Mouse (Mus musculus): ENCODE results near the gene Fam210b. TPM values are rescaled to one million over a fixed set of nuclear protein-coding genes. Genes with fewer than 3 reads are reported as not detected.
"Not testable (repeated sequence)": the region's sequence is repeated elsewhere in the genome, so short reads cannot be mapped to it uniquely, and the experiment has no call there.

The Fam210b gene
- polyA plus RNA-seq (2014; fragmentation: Nextera tagmentation; extraction: Ambion mirVana) = 14.9 and 15.9 TPM in 2 replicates

- peak; percentile 96 for ATAC-seq (ENCODE audit: insufficient number of reproducible peaks, low FRiP score, low TSS enrichment, low read depth)
- Histone ChIP-seq H3K4me2 (ENCODE audit: low read depth, severe bottlenecking) (peak within 1 kb of the TSS; percentile 98), H3K9me3 (ENCODE audit: control insufficient read depth, low read length) (no peaks in the 10 kb centered on the region), H3K27ac (replicated peaks; ENCODE audit: low read depth, low read length) (no peak within 1 kb of the TSS), H3K4me1 (ENCODE audit: control insufficient read depth, insufficient read depth, low read length) (peaks cover 7% of the 10 kb centered on the region), H3K4me3 (ENCODE audit: low read depth, low read length) (peak within 1 kb of the TSS; percentile 67), H3K36me3 (ENCODE audit: control insufficient read depth, insufficient read depth, low read length) (no peaks in the 10 kb centered on the region), H3K9ac (ENCODE audit: low read length) (peak within 1 kb of the TSS; percentile 59), H3K27me3 (ENCODE audit: control insufficient read depth, insufficient read depth, low read length) (no peaks in the 10 kb centered on the region)
- 0% methylated on average over 33 of the region's 35 CpGs for WGBS
- DNase-seq (ENCODE audit: low spot score) = peak; percentile 95
These were observed at the start of gene Fam210b for GRCm38 (mm10) chr2:172345258-172345738. Gene Fam210b, plus strand, starts transcription at chr2:172345565.

DNA sequence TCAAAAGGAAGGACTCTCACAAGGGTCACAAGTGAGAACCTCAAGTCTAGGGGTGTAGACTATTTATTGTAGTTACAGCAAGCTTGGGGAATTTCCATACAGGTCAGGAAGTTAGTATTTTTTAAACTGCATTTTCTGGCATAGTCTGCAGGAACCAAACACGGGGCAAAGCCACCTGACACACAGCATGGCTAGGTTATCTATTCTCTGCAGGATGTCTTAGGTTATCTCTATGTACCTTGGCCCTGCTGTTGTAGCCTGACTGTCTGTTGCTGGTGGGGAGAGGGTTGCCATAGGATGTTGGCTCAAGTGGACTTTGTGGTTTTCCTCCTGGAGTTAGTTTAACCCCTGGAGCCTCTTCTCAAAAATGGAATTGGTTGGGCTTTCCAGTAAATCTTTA lies 47.3 kb upstream of the Fam210b start:
- no peak for DNase-seq (ENCODE audit: low spot score)
- H3K4me3 ChIP-seq (ENCODE audit: low read depth, low read length) = no peak overlapping the region
- H3K9ac ChIP-seq (ENCODE audit: low read length) = no peak overlapping the region
- no peaks in the 10 kb centered on the region for H3K9me3 ChIP-seq (ENCODE audit: control insufficient read depth, low read length)
- no peak overlapping the region for H3K4me2 ChIP-seq (ENCODE audit: low read depth, severe bottlenecking)
- ATAC-seq (ENCODE audit: insufficient number of reproducible peaks, low FRiP score, low TSS enrichment, low read depth) = no peak
- no peaks in the 10 kb centered on the region for H3K4me1 ChIP-seq (ENCODE audit: control insufficient read depth, insufficient read depth, low read length)
- no peaks in the 10 kb centered on the region for H3K27me3 ChIP-seq (ENCODE audit: control insufficient read depth, insufficient read depth, low read length)
- no peak overlapping the region for H3K27ac ChIP-seq (replicated peaks; ENCODE audit: low read depth, low read length)
- H3K36me3 ChIP-seq (ENCODE audit: control insufficient read depth, insufficient read depth, low read length) = no peaks in the 10 kb centered on the region
- WGBS = 79% methylated on average over 1 of the region's 1 CpGs

DNA sequence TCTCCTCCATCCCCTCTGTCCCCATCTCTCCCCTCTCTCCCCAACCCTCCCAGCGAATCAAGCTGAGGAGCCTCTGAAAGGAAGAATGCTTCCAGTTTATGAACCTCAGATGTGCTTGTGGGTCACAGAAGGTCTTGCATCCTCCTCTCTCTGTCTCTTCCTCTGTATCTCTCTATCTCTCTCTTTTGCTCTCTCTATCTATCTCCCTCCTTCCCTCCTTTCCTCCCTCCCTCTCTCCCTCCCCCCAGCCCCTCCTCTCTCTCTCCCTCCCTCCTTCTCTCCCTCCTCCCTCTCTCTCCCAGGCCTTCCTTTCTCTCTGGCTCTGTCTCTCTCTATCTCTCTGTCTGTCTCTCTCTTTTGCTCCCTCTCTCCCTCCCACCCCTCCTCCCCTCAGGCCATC lies 46.8 kb upstream of the Fam210b start:
- H3K4me1 ChIP-seq (ENCODE audit: control insufficient read depth, insufficient read depth, low read length) = no peaks in the 10 kb centered on the region
- no peak for ATAC-seq (ENCODE audit: insufficient number of reproducible peaks, low FRiP score, low TSS enrichment, low read depth)
- 43% methylated on average over 1 of the region's 1 CpGs for WGBS
- no peaks in the 10 kb centered on the region for H3K27me3 ChIP-seq (ENCODE audit: control insufficient read depth, insufficient read depth, low read length)
- H3K36me3 ChIP-seq (ENCODE audit: control insufficient read depth, insufficient read depth, low read length) = no peaks in the 10 kb centered on the region
- no peak overlapping the region for H3K27ac ChIP-seq (replicated peaks; ENCODE audit: low read depth, low read length)
- no peak for DNase-seq (ENCODE audit: low spot score)
- H3K4me2 ChIP-seq (ENCODE audit: low read depth, severe bottlenecking) = no peak overlapping the region
- H3K4me3 ChIP-seq (ENCODE audit: low read depth, low read length) = no peak overlapping the region
- H3K9ac ChIP-seq (ENCODE audit: low read length) = no peak overlapping the region
- H3K9me3 ChIP-seq (ENCODE audit: control insufficient read depth, low read length) = no peaks in the 10 kb centered on the region

DNA sequence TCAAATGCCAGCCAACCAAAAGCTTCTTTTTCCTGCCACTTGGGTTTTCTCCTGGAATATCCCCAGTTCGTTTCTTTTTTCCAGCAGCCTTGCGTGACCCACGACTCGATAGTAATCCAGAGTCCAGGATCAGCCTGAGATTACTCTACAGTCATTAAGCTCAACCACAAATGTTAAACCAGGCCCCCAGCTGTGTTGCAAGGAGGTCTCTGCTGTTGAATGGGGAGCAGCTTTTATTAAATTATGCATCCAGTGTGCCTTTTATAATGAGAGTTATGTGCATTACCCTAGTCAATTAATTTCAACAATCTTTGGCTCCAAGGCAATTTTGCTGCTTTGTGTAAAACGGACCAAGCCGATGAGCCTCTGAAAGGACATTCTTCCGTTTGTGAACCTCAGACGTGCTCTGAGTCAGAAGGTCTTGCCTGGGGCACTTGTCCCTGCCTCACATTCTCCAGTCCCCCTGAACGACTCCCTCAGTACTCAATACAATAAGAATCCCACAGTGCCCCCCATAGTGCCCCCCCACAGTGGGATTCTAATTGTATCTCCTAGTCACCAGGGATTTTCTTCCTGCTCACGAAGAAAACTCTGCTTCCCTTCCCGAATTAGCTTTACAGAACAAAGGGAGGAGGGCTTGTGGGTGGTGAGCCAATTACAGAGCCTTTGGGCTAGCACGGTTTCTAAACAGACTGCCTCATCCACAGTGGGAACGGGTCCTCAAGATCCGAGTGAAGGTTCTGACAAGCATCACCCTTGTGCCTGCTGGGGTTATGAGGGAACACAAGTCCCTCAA lies 46.0 kb upstream of the Fam210b start:
- ATAC-seq (ENCODE audit: insufficient number of reproducible peaks, low FRiP score, low TSS enrichment, low read depth) (no peak), DNase-seq (ENCODE audit: low spot score) (no peak)
- Histone ChIP-seq H3K4me2 (ENCODE audit: low read depth, severe bottlenecking) (no peak overlapping the region), H3K27me3 (ENCODE audit: control insufficient read depth, insufficient read depth, low read length) (no peaks in the 10 kb centered on the region), H3K4me1 (ENCODE audit: control insufficient read depth, insufficient read depth, low read length) (no peaks in the 10 kb centered on the region), H3K4me3 (ENCODE audit: low read depth, low read length) (no peak overlapping the region), H3K36me3 (ENCODE audit: control insufficient read depth, insufficient read depth, low read length) (no peaks in the 10 kb centered on the region), H3K9me3 (ENCODE audit: control insufficient read depth, low read length) (no peaks in the 10 kb centered on the region), H3K27ac (replicated peaks; ENCODE audit: low read depth, low read length) (no peak overlapping the region), H3K9ac (ENCODE audit: low read length) (no peak overlapping the region)
- 20% methylated on average over 14 of the region's 14 CpGs for WGBS

- Histone ChIP-seq H3K36me3 (ENCODE audit: control insufficient read depth, insufficient read depth, low read length) (no peaks in the 10 kb centered on the region), H3K27ac (replicated peaks; ENCODE audit: low read depth, low read length) (no peak overlapping the region), H3K27me3 (ENCODE audit: control insufficient read depth, insufficient read depth, low read length) (no peaks in the 10 kb centered on the region), H3K4me3 (ENCODE audit: low read depth, low read length) (no peak overlapping the region), H3K4me1 (ENCODE audit: control insufficient read depth, insufficient read depth, low read length) (no peaks in the 10 kb centered on the region), H3K4me2 (ENCODE audit: low read depth, severe bottlenecking) (no peak overlapping the region), H3K9me3 (ENCODE audit: control insufficient read depth, low read length) (no peaks in the 10 kb centered on the region), H3K9ac (ENCODE audit: low read length) (no peak overlapping the region)
- DNase-seq (ENCODE audit: low spot score) = no peak
- 90% methylated on average over 5 of the region's 5 CpGs for WGBS
- no peak for ATAC-seq (ENCODE audit: insufficient number of reproducible peaks, low FRiP score, low TSS enrichment, low read depth)
These were observed 43.0 kb upstream of the Fam210b start for GRCm38 (mm10) chr2:172302396-172302795.

DNA sequence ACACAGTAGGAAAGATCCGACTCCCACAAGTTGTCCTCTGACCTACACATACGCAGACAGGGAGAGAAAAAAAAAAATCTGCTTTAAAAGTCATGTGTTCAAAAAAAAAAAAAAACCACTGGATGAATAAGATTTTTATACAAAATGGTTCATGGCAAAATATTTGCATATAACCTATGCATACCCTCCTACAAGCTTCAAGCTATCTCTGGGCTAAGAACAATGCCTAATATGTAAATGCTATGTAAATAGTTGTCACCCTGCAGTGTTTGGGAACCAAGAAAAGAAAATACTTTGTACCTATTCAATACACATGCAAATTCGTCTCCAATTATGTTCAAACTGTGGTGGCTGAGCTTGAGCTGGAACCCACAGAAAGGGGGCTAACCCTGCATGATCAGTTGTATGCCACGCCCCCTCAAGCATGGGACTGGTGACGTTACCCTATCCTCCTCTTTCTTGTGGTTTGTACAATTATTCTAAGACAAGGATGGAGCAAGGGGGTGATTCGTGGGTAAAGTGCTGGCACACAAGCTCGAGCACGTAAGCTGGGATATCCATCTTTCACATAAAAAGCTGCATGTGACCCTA lies 41.2 kb upstream of the Fam210b start:
- ATAC-seq (ENCODE audit: insufficient number of reproducible peaks, low FRiP score, low TSS enrichment, low read depth) (no peak), DNase-seq (ENCODE audit: low spot score) (no peak)
- H3K36me3 ChIP-seq (ENCODE audit: control insufficient read depth, insufficient read depth, low read length) = no peaks in the 10 kb centered on the region
- H3K9ac ChIP-seq (ENCODE audit: low read length) = no peak overlapping the region
- no peak overlapping the region for H3K4me3 ChIP-seq (ENCODE audit: low read depth, low read length)
- H3K27me3 ChIP-seq (ENCODE audit: control insufficient read depth, insufficient read depth, low read length) = no peaks in the 10 kb centered on the region
- H3K9me3 ChIP-seq (ENCODE audit: control insufficient read depth, low read length) = no peaks in the 10 kb centered on the region
- H3K4me2 ChIP-seq (ENCODE audit: low read depth, severe bottlenecking) = no peak overlapping the region
- no peaks in the 10 kb centered on the region for H3K4me1 ChIP-seq (ENCODE audit: control insufficient read depth, insufficient read depth, low read length)
- WGBS = 72% methylated on average over 8 of the region's 8 CpGs
- H3K27ac ChIP-seq (replicated peaks; ENCODE audit: low read depth, low read length) = no peak overlapping the region

GRCm38 (mm10) chr2:172305546-172305945 lies 39.8 kb upstream of the Fam210b start:
- not testable (repeated sequence) for H3K4me2 ChIP-seq (ENCODE audit: low read depth, severe bottlenecking); H3K9me3 ChIP-seq (ENCODE audit: control insufficient read depth, low read length); H3K27ac ChIP-seq (replicated peaks; ENCODE audit: low read depth, low read length); H3K9ac ChIP-seq (ENCODE audit: low read length); ATAC-seq (ENCODE audit: insufficient number of reproducible peaks, low FRiP score, low TSS enrichment, low read depth); H3K36me3 ChIP-seq (ENCODE audit: control insufficient read depth, insufficient read depth, low read length); H3K4me3 ChIP-seq (ENCODE audit: low read depth, low read length); H3K27me3 ChIP-seq (ENCODE audit: control insufficient read depth, insufficient read depth, low read length); H3K4me1 ChIP-seq (ENCODE audit: control insufficient read depth, insufficient read depth, low read length); DNase-seq (ENCODE audit: low spot score)
- 83% methylated on average over 7 of the region's 7 CpGs for WGBS

- H3K4me1 ChIP-seq (ENCODE audit: control insufficient read depth, insufficient read depth, low read length) = no peaks in the 10 kb centered on the region
- H3K4me3 ChIP-seq (ENCODE audit: low read depth, low read length) = no peak overlapping the region
- H3K36me3 ChIP-seq (ENCODE audit: control insufficient read depth, insufficient read depth, low read length) = no peaks in the 10 kb centered on the region
- H3K27ac ChIP-seq (replicated peaks; ENCODE audit: low read depth, low read length) = no peak overlapping the region
- ATAC-seq (ENCODE audit: insufficient number of reproducible peaks, low FRiP score, low TSS enrichment, low read depth) (no peak), DNase-seq (ENCODE audit: low spot score) (no peak)
- H3K4me2 ChIP-seq (ENCODE audit: low read depth, severe bottlenecking) = no peak overlapping the region
- WGBS = 70% methylated on average over 4 of the region's 4 CpGs
- H3K9me3 ChIP-seq (ENCODE audit: control insufficient read depth, low read length) = no peaks in the 10 kb centered on the region
- no peak overlapping the region for H3K9ac ChIP-seq (ENCODE audit: low read length)
- no peaks in the 10 kb centered on the region for H3K27me3 ChIP-seq (ENCODE audit: control insufficient read depth, insufficient read depth, low read length)
These were observed 38.8 kb upstream of the Fam210b start for GRCm38 (mm10) chr2:172306544-172306943.

Measured in limb, embryonic 11.5 days (tissue).